Mouse (Mus musculus) 416B (cell line): ENCODE measurements around the gene Prokr1.

Source experiments
- DNase-seq: peaks from one replicate; pipeline ENCODE4 v3.0.0; 2011; ENCODE audit warnings: low read depth

The Prokr1 gene

DNA sequence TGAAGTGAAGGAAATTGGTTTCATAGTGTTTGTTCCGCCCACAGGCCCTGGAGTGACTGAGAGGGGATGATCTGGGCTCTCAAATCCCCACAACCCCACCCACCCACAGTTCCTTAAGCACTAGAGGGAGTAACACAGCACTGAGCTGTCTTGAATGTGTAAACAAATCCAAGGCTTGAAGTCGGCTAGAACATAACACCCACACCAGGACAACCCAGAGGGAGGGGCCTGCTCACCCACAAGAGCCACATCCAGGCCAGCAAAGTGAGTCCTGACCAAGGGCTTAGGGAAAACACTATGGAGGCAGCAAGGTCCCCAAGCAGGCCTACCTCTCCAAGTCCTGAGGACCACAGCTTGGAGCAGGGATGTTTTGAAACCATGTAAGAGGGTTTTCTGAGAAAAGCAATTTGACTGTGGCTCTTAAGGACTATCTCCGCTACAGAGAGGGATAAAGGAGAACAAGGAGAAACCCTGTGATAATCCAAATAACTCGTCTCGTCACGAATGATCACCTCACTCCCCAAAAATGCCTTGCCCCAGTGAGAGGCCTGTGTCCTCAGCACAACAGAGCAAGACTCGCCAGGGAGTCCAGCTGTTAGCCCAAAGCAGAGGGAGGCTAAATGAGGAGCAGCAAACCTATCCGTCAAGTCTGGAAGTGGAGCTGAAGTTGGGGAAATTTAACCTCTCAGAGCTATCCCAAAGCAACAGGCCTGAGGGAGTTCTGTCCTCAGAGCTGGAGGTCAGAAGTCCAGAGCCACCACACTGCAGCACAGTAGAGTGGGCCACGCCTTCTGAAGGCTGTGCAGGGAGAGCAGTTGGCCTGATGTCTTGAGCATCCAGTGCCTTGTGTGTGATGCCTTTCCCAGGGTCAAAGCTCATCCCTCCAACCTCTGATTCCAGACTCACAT is 22.6 kb downstream of the Prokr1 start:
- DNase-seq: peak; percentile 39

DNA sequence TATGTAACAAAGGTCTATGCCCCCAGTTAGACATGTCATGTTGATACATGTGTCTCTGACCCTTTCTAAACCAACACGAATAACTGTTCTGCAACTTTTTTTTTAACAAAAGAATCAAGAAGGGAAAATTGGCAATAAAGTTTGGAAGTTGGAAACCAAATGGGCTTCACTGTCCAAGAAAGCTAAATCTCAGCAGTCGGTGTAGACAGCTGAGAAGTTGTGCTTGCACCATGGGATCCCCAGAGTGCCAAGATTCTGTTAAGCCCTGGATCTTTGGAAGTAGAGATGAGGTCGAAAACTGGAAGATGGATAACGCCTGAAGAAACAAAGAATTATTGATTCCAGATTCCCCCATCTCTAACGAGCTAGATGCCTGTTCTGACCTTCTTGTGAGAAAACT is 25.4 kb downstream of the Prokr1 start:
- no peak for DNase-seq

DNA sequence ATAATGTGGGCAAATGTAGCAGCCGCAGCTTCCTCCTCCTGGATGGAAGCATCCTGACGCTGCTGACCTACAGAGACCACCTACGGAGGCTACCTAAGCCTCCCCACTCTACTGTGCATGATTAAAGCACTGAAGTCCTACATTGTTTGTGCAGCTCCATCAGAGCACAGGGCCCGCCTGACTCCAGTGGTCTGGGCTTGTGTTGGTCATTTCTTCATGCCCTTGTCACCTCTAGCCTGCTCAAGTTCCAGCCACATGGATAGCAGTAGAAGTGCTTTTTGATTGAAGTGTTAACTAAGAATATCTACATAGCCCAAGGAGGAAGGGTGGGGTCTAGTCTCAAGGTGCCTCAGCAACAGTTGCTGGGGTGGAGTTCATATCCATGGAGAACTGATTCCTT is 26.2 kb downstream of the Prokr1 start:
- no peak for DNase-seq

DNA sequence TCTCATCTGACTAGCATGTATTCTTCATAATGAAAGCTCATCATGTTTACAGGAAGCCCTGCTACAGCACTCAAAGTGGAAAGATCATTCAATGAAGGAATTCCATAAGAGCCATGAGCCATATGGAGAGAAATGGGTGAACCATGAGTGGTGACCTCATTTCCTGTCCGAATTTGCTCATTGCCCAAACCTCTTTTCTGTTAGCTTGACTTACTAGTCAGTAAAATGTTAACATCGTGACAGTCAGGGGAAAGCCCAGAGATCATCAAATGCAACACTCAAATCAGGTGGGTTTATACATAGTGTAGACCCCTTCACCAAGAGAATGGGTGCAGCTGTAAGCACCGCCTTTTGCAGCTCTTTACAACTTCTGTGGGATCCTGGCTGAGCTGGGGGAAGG is 36.8 kb downstream of the Prokr1 start:
- no peak for DNase-seq

DNA sequence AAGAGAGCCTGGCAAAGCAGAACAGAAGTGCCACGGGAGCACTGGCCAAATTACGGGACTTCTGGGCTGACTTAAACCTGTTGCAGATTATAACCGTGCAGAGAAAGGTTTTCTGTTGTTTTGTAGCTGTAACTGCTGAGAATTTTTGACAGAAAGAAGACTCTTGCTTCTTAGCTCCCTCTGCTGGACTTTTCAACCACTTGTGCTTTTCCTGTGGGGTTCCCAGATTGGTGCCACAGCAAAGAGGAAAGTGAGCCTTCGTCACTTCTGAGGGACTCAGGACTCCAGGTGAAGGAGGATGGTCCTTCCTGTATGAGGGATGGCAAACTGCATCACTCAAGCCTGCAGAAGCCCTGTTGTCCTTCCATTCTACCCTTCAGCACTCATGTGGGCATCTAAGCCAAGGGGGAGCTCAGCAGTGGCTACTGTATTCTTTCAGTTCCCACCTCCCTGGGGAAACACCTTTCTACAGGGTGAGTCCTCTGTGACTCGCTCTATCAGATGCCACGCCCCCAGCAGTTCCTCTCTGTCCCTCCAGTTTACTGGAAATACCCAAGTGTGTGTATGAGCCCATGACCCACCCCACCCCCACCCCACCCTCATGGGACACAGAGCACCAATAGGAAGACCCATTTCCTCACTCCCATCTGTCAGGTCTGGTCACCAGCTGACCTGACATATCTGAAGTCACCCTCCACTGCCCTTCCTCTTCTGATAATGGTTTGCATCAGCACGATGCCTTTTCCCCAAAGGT is 38.3 kb downstream of the Prokr1 start:
- peak; percentile 61 for DNase-seq

DNA sequence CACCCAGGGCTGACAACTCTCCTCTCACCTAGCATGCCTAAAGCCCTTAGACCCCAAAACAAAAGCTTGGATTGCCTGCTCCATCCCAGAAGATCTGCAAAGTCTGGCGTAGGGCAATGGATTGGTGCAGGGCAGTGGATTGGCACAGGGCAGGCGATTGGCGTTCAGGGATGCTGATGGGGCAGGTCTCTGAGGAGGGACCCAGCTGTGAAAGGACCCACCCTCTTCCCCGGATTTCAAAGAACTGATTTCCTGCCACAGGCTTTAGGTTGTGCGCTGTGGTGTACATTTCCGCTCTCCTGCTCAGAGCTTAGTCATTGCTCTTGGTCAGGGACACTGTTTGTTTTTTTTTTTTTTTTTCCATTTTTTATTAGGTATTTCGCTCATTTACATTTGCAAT is 42.7 kb downstream of the Prokr1 start:
- DNase-seq: peak; percentile 87

DNA sequence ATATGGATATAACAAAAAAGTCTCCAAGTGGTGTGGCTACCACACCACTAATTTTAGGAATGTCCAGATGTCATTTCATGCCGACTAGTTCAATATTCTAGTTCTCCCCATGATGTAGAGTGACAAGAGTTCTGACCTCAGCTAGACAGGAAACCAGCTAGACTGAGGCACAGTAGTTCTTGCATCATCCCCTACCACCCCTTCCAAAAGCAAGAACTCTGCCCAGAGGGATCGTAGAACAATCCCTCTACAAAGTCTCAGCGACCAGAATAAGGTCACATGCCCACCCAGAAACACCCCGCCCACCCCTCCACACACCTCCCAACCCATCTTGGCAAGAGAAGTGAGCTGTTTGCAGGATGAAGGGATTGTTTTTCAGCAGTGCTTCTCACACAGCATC is 43.1 kb downstream of the Prokr1 start:
- DNase-seq: peak; percentile 68

DNA sequence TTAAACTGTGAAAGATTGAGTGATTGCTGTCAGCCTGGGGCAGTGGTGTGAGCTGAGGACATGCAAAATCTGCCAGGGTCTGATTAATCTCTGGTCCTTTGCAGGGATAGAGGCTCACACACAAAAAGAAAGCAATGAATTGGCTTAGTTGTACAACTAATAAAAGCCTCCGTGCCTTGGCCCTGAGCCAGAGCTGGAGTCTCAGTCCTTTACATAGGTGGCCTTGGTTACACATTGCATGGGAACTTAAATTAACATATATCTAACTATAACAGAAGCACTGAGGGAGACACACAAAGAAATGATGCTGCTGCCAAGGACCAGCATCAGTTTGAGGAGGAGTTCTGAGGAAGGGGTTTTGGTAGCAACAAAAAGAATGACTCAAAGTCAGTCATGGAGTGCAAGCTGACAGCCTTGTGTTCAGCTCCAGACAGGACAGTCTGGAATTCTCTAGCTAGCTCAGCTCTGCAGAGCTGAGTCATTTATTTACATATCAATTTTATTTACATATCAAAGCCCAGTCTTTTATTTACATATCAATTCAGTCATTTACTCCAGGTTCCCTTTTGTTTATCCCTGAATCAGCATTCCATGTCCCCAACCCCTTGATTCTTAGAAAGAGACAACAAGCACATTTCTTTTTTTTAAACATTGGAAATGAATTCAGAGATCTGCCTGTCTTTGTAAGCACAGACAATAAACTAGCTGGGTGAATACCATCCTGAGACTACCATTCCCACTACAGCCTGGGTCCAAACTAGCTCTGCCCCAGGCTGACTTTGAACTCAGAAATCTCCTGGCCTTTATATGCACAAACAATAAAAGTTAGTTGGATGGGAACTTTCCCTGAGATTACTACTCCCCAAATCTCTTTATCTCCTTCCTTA is 45.0 kb downstream of the Prokr1 start:
- DNase-seq: no peak

DNA sequence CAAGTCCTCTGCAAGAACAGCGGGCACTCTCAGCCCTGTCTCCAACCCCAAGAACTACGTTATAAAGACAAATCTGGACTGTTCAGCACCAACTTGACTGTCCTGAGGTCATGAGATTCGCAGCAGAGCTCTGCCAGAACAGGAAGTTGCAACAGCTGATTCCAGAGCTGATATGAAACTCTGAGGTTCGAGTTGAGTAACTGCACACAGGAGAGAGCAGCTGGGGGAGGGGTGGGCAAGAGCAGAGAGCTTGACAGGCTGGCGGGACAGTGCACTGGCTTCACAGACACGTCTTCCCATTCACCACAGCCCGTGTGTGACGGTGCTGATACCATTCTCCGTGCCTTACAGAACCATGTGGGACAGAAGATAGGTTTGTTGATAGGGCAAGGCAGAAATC is 48.5 kb downstream of the Prokr1 start:
- peak; percentile 98 for DNase-seq

DNA sequence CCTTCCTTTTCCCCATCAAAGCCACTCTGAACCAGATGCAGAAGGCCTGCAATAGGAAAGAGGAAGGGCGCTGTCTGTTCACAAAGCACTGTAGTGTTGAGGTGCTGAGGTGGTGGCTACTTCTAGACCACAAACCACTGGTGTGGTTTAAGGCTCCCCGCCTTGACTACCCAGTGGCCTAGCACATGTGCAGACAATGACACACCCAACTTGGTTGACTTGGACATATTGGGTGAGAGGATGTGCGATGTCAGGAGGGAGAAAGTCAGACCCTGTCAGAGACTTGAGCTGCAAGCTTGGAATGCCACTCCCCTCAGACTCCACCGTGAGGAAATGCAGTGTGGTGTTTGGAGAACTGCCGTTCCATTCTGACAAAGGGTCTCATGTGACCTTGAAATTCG is 49.4 kb downstream of the Prokr1 start:
- peak; percentile 95 for DNase-seq

DNA sequence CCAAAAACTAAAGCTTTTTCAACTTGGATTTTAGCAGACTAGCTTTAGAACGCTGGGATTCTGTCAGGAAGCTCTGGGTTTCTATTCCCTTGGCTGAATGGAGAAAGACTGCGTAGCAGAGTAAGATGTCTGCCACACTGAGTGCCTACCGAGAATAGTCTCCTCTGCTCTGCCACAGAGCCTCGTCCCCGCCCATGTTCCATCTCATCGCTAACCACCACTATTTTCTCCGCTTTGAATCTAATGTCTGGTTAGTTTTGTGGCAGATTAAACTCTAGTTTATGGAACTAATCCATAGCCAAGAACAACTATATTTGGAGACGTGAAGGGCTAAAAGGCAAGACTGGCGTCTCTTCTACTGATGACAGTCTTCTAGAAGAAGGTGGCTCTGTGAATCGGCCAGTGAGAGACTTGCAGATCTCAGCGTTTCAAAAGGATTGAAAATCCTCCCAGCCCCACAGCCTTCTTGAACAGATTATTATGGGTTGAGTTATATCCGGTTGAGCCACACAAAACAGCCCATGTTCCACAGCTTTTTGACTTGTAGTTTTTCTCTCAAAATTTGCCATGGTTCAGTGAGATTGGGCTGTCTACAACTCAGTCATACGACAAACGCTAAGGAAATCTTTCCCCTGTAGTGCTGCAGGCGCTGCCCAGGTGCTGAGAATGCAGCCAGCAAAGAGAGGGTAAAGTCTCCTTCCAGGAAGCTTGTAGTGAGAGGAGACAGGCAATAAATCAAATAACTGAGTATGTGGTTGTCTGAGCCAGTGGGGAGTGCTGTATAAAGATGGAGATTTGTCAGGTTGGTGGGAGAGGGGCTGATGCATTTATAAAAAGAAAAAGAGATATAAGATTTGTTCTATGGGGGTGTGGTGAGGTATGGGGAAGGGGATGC is 51.9 kb downstream of the Prokr1 start:
- no peak for DNase-seq

DNA sequence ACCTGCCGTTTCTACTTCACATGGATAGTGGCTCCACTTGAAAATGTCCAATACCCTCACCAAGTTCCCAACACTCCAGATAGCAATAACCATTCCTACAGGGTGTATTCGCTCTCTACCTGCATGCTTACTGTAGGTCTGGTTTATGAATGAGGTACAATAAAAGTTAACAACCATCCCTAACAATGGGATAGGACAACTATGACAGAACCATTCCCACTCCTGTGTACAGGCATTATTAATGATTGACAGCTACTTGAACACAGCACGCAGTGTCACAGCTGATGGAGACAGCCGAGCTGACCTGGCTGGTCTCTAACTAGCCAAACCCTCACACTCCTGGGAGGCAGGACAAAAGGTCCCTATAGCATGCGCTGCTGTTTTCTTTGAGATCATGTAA is 52.9 kb downstream of the Prokr1 start:
- DNase-seq: no peak

DNA sequence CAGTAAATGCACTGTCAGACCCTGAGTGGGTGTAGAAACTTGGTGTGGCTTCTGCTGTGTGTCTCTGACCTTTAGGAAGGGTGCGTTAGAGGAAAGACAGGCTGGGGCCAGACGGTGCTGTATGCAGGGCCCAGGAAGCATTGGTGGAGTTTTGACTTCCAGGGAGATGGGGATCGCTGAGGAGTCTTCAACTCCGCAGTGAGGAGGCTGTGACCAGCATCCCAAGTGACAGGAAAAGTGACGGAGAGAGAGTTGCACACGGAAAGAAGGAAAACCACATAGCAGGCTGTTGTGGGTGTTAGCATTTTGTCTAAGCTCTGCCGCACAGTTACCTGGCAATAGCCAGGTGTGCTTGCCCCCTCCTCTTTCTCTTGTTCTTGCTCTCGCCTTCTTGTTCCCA is 54.3 kb downstream of the Prokr1 start:
- no peak for DNase-seq

DNA sequence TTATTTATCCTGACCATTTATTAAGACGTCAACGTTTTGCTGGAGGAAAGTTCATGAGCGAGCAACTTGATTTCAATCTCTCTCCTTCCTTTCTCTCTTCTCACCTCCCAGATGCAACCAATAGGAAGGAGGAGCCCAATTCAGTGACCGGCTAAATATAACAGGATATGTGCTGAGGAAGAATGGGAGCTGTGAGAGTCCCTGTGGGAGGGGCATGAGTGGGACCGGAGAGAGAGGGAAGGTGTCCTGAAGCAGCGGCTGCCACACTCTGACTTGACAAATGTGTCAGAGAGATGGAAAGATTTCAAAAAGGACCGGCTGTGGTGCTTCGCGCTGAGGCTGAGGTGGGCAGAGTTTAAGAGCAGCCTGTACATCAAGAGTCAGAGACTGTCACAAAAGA is 54.9 kb downstream of the Prokr1 start:
- DNase-seq: no peak

DNA sequence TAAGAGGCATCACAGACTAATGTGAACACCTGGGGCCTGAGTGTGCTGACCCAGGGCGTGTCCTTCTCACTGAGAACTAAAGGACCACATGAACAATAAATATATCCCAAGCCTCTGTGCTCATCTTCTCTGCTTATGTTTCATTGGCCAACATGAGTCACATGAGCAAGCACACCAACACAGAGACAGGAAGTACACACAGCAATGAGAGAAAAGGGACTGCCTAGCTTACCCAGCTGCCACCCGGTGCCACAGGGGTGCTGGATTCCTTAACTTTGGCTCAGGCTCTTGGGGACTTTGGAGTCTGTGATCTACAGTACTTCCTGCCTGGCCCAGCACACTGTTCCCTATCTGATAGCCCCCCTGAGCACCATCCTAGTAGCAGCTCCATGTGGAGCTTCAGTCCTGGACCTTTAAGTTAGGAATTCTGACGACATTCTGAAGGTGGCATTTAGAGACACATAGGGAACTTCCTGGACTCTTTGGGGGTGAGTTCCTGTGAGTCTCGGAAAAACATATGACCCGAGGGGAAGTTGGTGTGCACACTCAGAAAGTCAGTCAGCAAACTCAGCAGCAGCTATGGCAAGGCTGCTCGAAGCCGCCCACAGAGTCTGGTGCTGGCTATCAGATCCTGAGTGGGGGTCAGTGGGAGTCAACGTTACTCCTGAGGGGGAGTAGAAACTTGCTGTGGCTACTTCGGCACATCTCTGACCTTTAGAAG is 55.5 kb downstream of the Prokr1 start:
- DNase-seq: peak; percentile 60

DNA sequence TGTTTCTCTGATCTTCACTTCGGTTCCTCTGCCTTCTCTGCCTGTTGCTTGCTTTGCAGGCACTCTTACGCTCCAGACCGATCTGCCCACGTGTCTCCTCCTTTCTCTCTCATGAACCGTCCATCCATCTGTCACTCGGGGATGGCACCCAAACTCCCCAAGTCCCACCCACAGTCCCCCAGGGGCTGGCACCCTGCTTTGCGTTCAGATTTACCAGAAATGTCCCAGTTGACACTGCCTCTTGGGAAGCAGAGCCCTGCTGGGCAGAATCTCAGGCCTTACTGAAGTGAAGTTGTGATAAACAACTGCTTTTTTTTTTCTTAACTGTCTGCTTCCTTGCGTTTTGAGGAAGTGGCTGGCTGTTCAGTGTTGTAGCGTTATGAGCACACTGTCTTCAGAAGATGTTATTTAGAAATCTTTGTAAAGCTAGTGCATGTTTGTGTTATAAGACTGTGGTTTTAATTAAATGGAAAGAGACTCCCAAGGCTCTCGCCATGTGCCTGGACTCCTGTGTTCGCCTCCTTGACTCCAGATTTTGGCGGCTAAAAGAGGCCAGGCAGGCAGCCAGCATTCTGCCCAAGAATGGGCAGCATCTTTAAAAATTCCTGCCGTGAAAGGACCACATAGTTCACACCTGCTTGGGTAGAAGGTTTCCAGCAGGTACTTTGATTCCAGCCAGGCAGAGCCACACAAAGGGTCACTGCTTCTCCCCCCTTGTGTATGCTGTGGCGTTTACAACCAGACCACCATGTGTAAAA is 57.4 kb downstream of the Prokr1 start, which contains the start of gene Arhgap25:
TSS of gene Arhgap25 (minus strand) at position 307 of the 758 bp plus-strand sequence.
- peak; percentile 70 for DNase-seq

DNA sequence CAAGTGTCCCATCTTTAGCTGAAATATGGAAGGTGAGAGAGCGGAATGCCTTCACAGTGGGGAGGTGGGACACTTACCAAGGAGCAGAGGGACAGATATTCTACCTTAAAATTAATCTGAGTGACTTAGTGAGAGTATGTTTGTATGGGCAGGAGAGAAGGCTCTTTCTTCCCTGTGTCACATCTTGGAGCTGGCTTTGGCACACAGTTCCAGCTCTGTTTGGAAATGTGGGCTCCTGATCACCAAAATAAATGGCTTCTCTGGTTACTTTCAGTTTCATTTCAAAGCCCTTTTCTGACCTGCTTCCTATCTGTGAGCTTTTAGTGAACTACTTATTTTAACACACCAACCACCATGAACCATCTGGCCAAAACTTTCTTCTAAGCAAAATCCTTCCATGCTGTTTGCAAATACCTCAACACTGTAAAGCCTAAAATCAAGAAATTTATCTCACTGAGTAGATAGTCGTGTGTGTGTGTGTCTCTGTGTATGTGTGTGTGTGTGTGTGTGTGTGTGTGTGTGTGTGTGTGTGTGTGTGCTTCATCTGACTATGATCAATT is 59.0 kb downstream of the Prokr1 start:
- peak; percentile 37 for DNase-seq

DNA sequence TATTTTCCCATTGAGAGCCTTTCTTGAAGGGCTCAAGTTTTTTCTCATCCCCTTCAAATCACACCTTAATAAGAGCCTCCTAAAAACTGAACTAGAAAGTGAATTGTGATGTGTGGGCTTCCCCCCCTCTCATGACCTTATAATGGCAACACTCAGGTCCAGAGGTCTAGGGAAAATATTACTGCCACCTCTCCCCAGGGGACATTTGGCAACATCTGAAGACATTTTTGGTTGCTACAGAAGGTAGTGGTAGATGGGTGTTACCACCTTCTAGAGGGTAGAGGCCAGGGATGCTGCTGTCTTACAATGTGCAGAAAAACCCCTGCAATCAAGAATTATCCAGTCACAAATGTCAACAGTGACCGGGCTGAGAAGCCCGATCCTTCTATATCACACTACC is 60.2 kb downstream of the Prokr1 start:
- DNase-seq: no peak
